In the genomic region with DNA sequence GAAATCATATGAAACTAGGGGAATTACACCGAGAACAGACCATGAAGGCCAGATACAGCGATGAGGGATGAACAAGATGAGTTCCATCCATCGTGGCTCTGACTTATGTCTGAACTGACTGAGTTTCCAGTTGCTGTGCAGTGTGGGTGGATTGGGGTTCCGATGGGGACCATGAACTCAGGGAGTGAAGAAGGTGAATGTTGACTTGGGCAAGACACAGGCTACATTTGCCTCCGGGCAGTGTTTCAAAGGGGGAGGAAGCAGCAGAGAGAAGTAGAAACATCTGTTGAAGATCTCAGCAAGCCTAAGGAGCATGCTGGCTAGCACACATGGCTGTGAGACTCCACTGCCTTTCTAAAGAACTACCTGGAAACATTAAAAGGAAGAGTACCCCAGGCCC, we compare ENCODE assay signal across 19 mouse cellular contexts.
DNase-seq lines count a peak whose midpoint lies in the region; ATAC-seq and TF ChIP-seq lines count a peak whose summit lies in the region.
"Had no signal": no experiment of that assay in that cellular context is flagged by ENCODE, and none has a peak within 500 bp of the region (broad histone marks: within the 10 kb centered on the region; RNA-seq: fewer than 3 reads in every experiment).

No protein-coding gene starts in this region.

- TF ChIP-seq CTCF in lung, embryonic 14.5 days (IDR thresholded peaks at IDR 0.05; ENCODE audit: low read depth) = no peak

- H3K4me3 ChIP-seq in heart, embryonic 12.5 days = no peak overlapping the region
- no peak overlapping the region for H3K4me3 ChIP-seq in lung, embryonic 14.5 days (ENCODE audit: low read depth, low read length)
- H3K4me3 ChIP-seq: forebrain, embryonic 15.5 days; heart, embryonic 15.5 days; hindbrain, embryonic 10.5 days; intestine, embryonic 15.5 days had no signal

- no peak overlapping the region for H3K27ac ChIP-seq in heart, embryonic 12.5 days (ENCODE audit: poor library complexity, severe bottlenecking)
- H3K27ac ChIP-seq in lung, embryonic 14.5 days (ENCODE audit: low read depth) = 0 out of 2 replicates have a peak overlapping the region, but pooled peaks have one; percentile 9
- H3K27ac ChIP-seq: forebrain, embryonic 15.5 days; heart, embryonic 15.5 days; hindbrain, embryonic 10.5 days; hindbrain, embryonic 14.5 days; intestine, embryonic 15.5 days had no signal

- no peaks in the 10 kb centered on the region for H3K36me3 ChIP-seq in heart, embryonic 12.5 days
- no peaks in the 10 kb centered on the region for H3K36me3 ChIP-seq in lung, embryonic 14.5 days (ENCODE audit: insufficient read depth)
- H3K36me3 ChIP-seq: forebrain, embryonic 15.5 days; heart, embryonic 15.5 days; hindbrain, embryonic 10.5 days; intestine, embryonic 15.5 days had no signal

- peak; percentile 45 for DNase-seq in gastrocnemius, adult 18-20 months (ENCODE audit: low spot score)
- DNase-seq in gastrocnemius, postnatal 25 days = no peak
- DNase-seq in heart, adult 11 months = peak; percentile 91
- no peak for DNase-seq in lung, embryonic 14.5 days
- no peak for DNase-seq in lung, postnatal 25 days (ENCODE audit: low spot score)
- no peak for DNase-seq in cerebellum, postnatal 4 days (ENCODE audit: low spot score in 2 of 2)
- DNase-seq: adrenal gland, postnatal 14 days; cerebellum, adult 11-12 months; cerebellum, adult 9-10 months; cerebellum, postnatal 25 days; kidney, adult 18-20 months had no signal

- no peak overlapping the region for H3K9ac ChIP-seq in heart, embryonic 12.5 days
- no peak overlapping the region for H3K9ac ChIP-seq in lung, embryonic 14.5 days
- H3K9ac ChIP-seq: forebrain, embryonic 15.5 days; heart, embryonic 15.5 days; hindbrain, embryonic 14.5 days; intestine, embryonic 15.5 days had no signal

- 82% methylated on average over 5 of the region's 5 CpGs for WGBS in heart, embryonic 12.5 days
- 75% methylated on average over 5 of the region's 5 CpGs for WGBS in lung, embryonic 14.5 days

- H3K9me3 ChIP-seq in heart, embryonic 12.5 days (replicated peaks) = no peaks in the 10 kb centered on the region
- H3K9me3 ChIP-seq in lung, embryonic 14.5 days (ENCODE audit: low read depth, low read length) = no peaks in the 10 kb centered on the region
- H3K9me3 ChIP-seq: forebrain, embryonic 15.5 days; heart, embryonic 15.5 days; hindbrain, embryonic 10.5 days; intestine, embryonic 15.5 days had no signal

- no peaks in the 10 kb centered on the region for H3K4me1 ChIP-seq in heart, embryonic 12.5 days (replicated peaks)
- H3K4me1 ChIP-seq in lung, embryonic 14.5 days (ENCODE audit: insufficient read depth) = peaks cover 3% of the 10 kb centered on the region; the same call in 1 of the 2 replicates
- H3K4me1 ChIP-seq: forebrain, embryonic 15.5 days; heart, embryonic 15.5 days; intestine, embryonic 15.5 days had no signal

- no peak overlapping the region for H3K4me2 ChIP-seq in heart, embryonic 12.5 days
- no peak overlapping the region for H3K4me2 ChIP-seq in lung, embryonic 14.5 days
- H3K4me2 ChIP-seq: forebrain, embryonic 15.5 days; heart, embryonic 15.5 days; hindbrain, embryonic 14.5 days; intestine, embryonic 15.5 days had no signal

- H3K27me3 ChIP-seq in heart, embryonic 12.5 days (replicated peaks) = no peaks in the 10 kb centered on the region
- no peaks in the 10 kb centered on the region for H3K27me3 ChIP-seq in lung, embryonic 14.5 days (ENCODE audit: insufficient read depth, low read length)
- H3K27me3 ChIP-seq: forebrain, embryonic 15.5 days; heart, embryonic 15.5 days; intestine, embryonic 15.5 days; Patski had no signal

- ATAC-seq in heart, embryonic 12.5 days (ENCODE audit: insufficient number of reproducible peaks, low FRiP score) = no peak
- ATAC-seq in lung, embryonic 14.5 days (ENCODE audit: insufficient read depth) = no peak
- ATAC-seq: activated CD4-positive, CD25-positive, alpha-beta regulatory T cell, adult 4 months; forebrain, embryonic 15.5 days; intestine, embryonic 15.5 days had no signal

Comparison
In these comparisons a context has a peak if more than half of its experiments do, and no peak if none do; other contexts are left out.
1. DNase-seq: peak in gastrocnemius, adult 18-20 months (single experiment) and heart, adult 11 months (single experiment); none in gastrocnemius, postnatal 25 days (single experiment), lung, embryonic 14.5 days (single experiment), lung, postnatal 25 days (single experiment) and cerebellum, postnatal 4 days (0 of 2).